Mouse (Mus musculus) olfactory bulb, adult 2 months (tissue): ENCODE measurements at regions not wholly inside any gene's neighbourhood (a gene's known extent, or its start where the extent isn't known, plus 50 kb on each side); places are given as distances from the start of the nearest gene placed in this dataset.

Experiments
- H3K27ac ChIP-seq: fragments of 200-500 bp; 2 replicates; pipeline ENCODE4 v1.5.1; 2012; ENCODE audit warnings: low read depth, low read length; ENCODE audit not compliant: insufficient read depth
- H3K4me1 ChIP-seq: fragments of 200-500 bp; 2 replicates; pipeline ENCODE4 v1.6.1; 2012; ENCODE audit warnings: low read length; ENCODE audit not compliant: control insufficient read depth, insufficient read depth
- H3K4me3 ChIP-seq: fragments of 200-500 bp; 2 replicates; pipeline ENCODE4 v1.5.1; 2012; ENCODE audit warnings: mild to moderate bottlenecking, low read depth, low read length, moderate library complexity; ENCODE audit not compliant: insufficient read depth
- CTCF ChIP-seq: fragments of 200-500 bp; IDR thresholded peaks from 2 replicates; pipeline ENCODE4 v1.5.1; 2012; ENCODE audit warnings: low read depth, mild to moderate bottlenecking, low read length, moderate library complexity; ENCODE audit not compliant: insufficient read depth
- POLR2A ChIP-seq: fragments of 200-500 bp; IDR thresholded peaks from 2 replicates; pipeline ENCODE4 v1.6.1; 2012; ENCODE audit warnings: mild to moderate bottlenecking, low read depth, low read length, moderate library complexity; ENCODE audit not compliant: insufficient read depth
- WGBS: fragments of 180-500 bp; shearing (Covaris S2); methylation state at CpG from one replicate; pipeline ENCODE4 v1.1.7; 2018; 5-methylcytosine and 5-hydroxymethylcytosine counted together

GRCm38 (mm10) chr15:63517301-63517700 is 327.7 kb downstream of the Gsdmc2 start:
- Histone ChIP-seq H3K4me3 (no peak overlapping the region), H3K4me1 (no peaks in the 10 kb centered on the region), H3K27ac (no peak overlapping the region)
- TF ChIP-seq CTCF (no peak), POLR2A (no peak)
- WGBS = 71% methylated on average over 3 of the region's 3 CpGs

DNA sequence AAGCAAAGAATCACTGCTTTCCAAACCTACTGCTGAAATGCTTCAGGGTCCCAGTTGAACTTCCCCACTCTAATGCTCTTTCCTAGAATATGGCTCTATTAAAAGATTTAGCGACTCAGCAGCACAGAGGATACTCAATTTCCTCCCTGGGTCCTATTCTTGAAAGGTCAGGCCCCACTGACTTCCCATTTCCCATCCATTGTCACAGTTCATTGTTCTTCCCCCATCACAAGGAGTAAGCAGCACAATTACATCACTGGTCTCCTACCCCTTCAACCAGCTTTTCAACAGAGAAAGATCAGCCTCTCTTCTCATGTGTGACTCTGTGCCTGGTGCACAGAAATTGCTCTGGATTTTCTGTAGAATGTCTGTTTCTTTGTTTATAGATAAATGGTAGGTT is 344.5 kb downstream of the Gsdmc2 start:
- Histone ChIP-seq H3K4me1 (no peaks in the 10 kb centered on the region), H3K27ac (no peak overlapping the region), H3K4me3 (no peak overlapping the region)
- WGBS = 67% methylated on average over 1 of the region's 1 CpGs
- no peak for TF ChIP-seq CTCF
- TF ChIP-seq POLR2A = no peak

DNA sequence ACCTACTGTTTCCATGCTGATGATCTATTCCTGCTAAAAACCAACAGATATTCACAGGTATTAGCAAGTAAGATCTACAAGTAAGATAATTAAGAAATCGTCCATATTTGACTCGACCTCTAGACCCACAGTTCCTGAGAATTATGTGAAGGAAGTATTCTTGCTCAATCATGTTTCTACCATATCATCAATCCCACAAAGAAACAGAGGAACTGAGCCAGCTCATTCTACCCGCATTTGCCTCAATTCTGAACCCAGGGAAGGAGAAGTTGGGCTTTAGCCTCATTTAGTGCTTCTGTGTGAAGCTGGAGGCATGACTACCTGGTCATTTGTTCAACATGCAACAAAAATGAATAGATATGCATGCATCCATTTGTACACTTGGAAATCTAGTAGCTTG is 346.5 kb downstream of the Gsdmc2 start:
- Histone ChIP-seq H3K4me3 (no peak overlapping the region), H3K27ac (no peak overlapping the region), H3K4me1 (no peaks in the 10 kb centered on the region)
- 89% methylated on average over 3 of the region's 3 CpGs for WGBS
- no peak for TF ChIP-seq CTCF
- no peak for TF ChIP-seq POLR2A

DNA sequence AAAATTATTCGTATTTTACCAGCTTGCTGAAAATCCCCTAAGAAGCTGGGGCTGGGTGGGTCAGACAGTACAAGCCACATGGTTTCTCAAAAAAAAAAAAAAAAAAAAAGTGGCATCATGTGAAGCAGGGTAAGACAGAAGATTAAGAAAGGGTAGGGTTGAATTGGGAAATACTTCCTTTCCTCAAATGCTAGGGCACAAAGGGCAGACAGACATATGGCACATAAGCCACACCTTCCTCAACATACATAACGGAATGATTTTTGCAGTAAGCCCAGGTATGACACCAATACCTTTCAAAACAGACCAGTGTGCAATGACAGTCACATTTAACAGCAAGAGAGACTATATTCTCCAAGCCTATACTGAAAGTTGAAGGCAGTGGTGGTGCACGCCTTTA is 347.8 kb downstream of the Gsdmc2 start:
- H3K4me3 ChIP-seq = no peak overlapping the region
- WGBS = 95% methylated on average over 3 of the region's 3 CpGs
- TF ChIP-seq CTCF (no peak), POLR2A (no peak)

GRCm38 (mm10) chr15:63484910-63485309 is 360.1 kb downstream of the Gsdmc2 start:
- Histone ChIP-seq H3K4me1 (no peaks in the 10 kb centered on the region), H3K27ac (no peak overlapping the region), H3K4me3 (no peak overlapping the region)
- TF ChIP-seq CTCF (no peak), POLR2A (no peak)
- 73% methylated on average over 5 of the region's 5 CpGs for WGBS

More for the DNA sequence above, 347.8 kb downstream of the Gsdmc2 start:
- Histone ChIP-seq H3K27ac (no peak overlapping the region), H3K4me1 (no peaks in the 10 kb centered on the region)

- no peaks in the 10 kb centered on the region for H3K4me1 ChIP-seq
- no peak overlapping the region for H3K4me3 ChIP-seq
- WGBS = 53% methylated on average over 4 of the region's 4 CpGs
- no peak for TF ChIP-seq CTCF
- no peak for TF ChIP-seq POLR2A
- no peak overlapping the region for H3K27ac ChIP-seq
Observed at GRCm38 (mm10) chr15:63484217-63484887, 360.6 kb downstream of the Gsdmc2 start.

GRCm38 (mm10) chr15:63479270-63479805 is 365.6 kb downstream of the Gsdmc2 start:
- Histone ChIP-seq H3K4me3 (no peak overlapping the region), H3K27ac (no peak overlapping the region), H3K4me1 (no peaks in the 10 kb centered on the region)
- 62% methylated on average over 1 of the region's 1 CpGs for WGBS
- TF ChIP-seq POLR2A (no peak), CTCF (no peak)

- 66% methylated on average over 1 of the region's 1 CpGs for WGBS
- H3K4me1 ChIP-seq = no peaks in the 10 kb centered on the region
- H3K4me3 ChIP-seq = no peak overlapping the region
- H3K27ac ChIP-seq = no peak overlapping the region
- no peak for TF ChIP-seq POLR2A
- no peak for TF ChIP-seq CTCF
Observed at GRCm38 (mm10) chr15:63466916-63467315, 378.1 kb downstream of the Gsdmc2 start.

GRCm38 (mm10) chr15:63452529-63452928 is 392.4 kb downstream of the Gsdmc2 start:
- 92% methylated on average over 3 of the region's 3 CpGs for WGBS
- TF ChIP-seq POLR2A (no peak), CTCF (no peak)
- H3K4me3 ChIP-seq = no peak overlapping the region
- H3K4me1 ChIP-seq = no peaks in the 10 kb centered on the region
- H3K27ac ChIP-seq = no peak overlapping the region

GRCm38 (mm10) chr15:63446288-63446687 is 398.7 kb downstream of the Gsdmc2 start:
- Histone ChIP-seq H3K27ac (no peak overlapping the region), H3K4me3 (no peak overlapping the region), H3K4me1 (no peaks in the 10 kb centered on the region)
- TF ChIP-seq POLR2A (no peak), CTCF (no peak)
- 56% methylated on average over 4 of the region's 4 CpGs for WGBS
